Mouse (Mus musculus) forebrain, embryonic 11.5 days (tissue): ENCODE data around the gene Irf2. TPM values are rescaled to one million over a fixed set of nuclear protein-coding genes. Genes with fewer than 3 reads are reported as not detected.

Experiments
- ATAC-seq: fragments of 200-750 bp; cut with Nextera tagmentation; replicated peaks from 2 replicates; pipeline ENCODE4 v1.8.0; 2017; ENCODE audit warnings: moderate TSS enrichment; ENCODE audit not compliant: low FRiP score
- DNase-seq: peaks from one replicate; pipeline ENCODE4 v3.0.0-alpha.2; 2017; ENCODE audit warnings: low spot score
- H3K27ac ChIP-seq: fragments of 300-500 bp; sonication (generic); 2 replicates; pipeline ENCODE4 v1.5.1; 2014; ENCODE audit warnings: low read depth, low read length
- H3K27me3 ChIP-seq: fragments of 300-500 bp; sonication (generic); 2 replicates; pipeline ENCODE4 v1.6.1; 2014; ENCODE audit warnings: mild to moderate bottlenecking, low read length, mixed read lengths; ENCODE audit not compliant: control insufficient read depth, insufficient read depth
- H3K36me3 ChIP-seq: fragments of 300-500 bp; sonication (generic); 2 replicates; pipeline ENCODE4 v1.6.1; 2014; ENCODE audit warnings: mild to moderate bottlenecking, low read length, moderate library complexity, mixed read lengths; ENCODE audit not compliant: control insufficient read depth, insufficient read depth
- H3K4me1 ChIP-seq: fragments of 300-500 bp; sonication (generic); replicated peaks from 2 replicates; pipeline ENCODE4 v1.6.1; 2014; ENCODE audit warnings: low read length, mixed read lengths; ENCODE audit not compliant: control insufficient read depth, insufficient read depth
- H3K4me2 ChIP-seq: fragments of 300-500 bp; sonication (generic); 2 replicates; pipeline ENCODE4 v1.6.1; 2014; ENCODE audit warnings: low read depth, mild to moderate bottlenecking, low read length, moderate library complexity, mixed read lengths; ENCODE audit not compliant: severe bottlenecking
- H3K4me3 ChIP-seq: fragments of 300-500 bp; sonication (generic); 2 replicates; pipeline ENCODE4 v1.5.1; 2014; ENCODE audit warnings: low read depth, low read length
- H3K9ac ChIP-seq: fragments of 300-500 bp; sonication (generic); 2 replicates; pipeline ENCODE4 v1.6.1; 2014; ENCODE audit warnings: low read length
- H3K9me3 ChIP-seq: fragments of 300-500 bp; sonication (generic); 2 replicates; pipeline ENCODE4 v1.6.1; 2016; ENCODE audit warnings: low read length, mixed read lengths; ENCODE audit not compliant: control insufficient read depth
- WGBS: fragments of 180-500 bp; shearing (Covaris S2); extraction: QIAGEN DNeasy Blood & Tissue Kit; methylation state at CpG from one replicate; pipeline ENCODE4 v1.1.7; 2014; 5-methylcytosine and 5-hydroxymethylcytosine counted together
- polyA plus RNA-seq: library from polyadenylated mRNA; unstranded; fragments of >200 nt; fragmentation: Nextera tagmentation; extraction: Ambion mirVana; gene quantifications from 2 replicates; pipeline ENCODE4 v1.2.1, GENCODE M21; 2014

Irf2 gene
- polyA plus RNA-seq, 1 experiment from 2014 or later = 12.8 TPM

DNA sequence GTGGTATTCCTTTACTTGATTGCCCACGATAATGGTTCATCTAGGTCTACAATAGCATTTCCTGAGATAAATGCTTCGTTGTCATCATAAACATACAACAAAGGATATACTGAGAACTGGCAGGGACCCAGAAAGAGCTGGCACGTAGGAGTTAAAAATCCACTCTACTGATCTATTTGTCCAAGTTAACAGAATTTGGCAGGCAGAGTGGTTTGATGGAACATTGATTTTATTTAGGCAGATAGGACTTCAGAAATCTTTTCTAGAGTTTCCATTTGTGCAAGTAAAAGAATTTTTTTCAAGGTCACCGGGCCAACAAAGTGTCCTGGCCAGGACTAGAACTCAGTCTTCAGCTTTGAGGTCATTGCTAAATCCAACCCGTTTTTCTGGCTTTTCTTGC is 98.5 kb downstream of the Irf2 start:
- H3K4me1 ChIP-seq = no peaks in the 10 kb centered on the region
- H3K36me3 ChIP-seq = no peaks in the 10 kb centered on the region
- no peaks in the 10 kb centered on the region for H3K27me3 ChIP-seq
- no peak overlapping the region for H3K27ac ChIP-seq
- ATAC-seq (no peak), DNase-seq (no peak)
- H3K4me3 ChIP-seq = no peak overlapping the region
- H3K9ac ChIP-seq = no peak overlapping the region
- no peaks in the 10 kb centered on the region for H3K9me3 ChIP-seq
- WGBS = 89% methylated on average over 5 of the region's 5 CpGs
- no peak overlapping the region for H3K4me2 ChIP-seq

DNA sequence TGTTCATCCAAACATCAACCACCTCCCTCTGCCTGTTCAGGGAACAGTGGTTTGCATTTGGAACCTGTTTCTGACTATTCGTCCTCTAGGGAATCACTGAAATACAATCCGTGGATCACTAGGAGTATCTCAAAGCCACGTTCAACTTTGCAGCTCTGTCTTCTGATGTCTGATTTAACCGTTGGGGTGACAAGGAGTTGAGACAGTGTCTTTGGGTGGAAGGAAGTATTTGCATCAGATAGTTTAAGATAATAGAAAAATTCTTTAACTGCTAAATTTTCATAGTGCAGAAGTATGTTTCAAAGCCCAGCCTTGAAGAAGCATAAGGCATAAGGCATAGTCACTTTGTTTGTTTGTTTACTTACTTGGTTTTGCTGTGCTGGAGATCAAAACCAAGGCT is 100.9 kb downstream of the Irf2 start:
- DNase-seq (no peak), ATAC-seq (no peak)
- H3K4me1 ChIP-seq = no peaks in the 10 kb centered on the region
- H3K27ac ChIP-seq = no peak overlapping the region
- H3K9me3 ChIP-seq = no peaks in the 10 kb centered on the region
- H3K4me3 ChIP-seq = no peak overlapping the region
- H3K9ac ChIP-seq = no peak overlapping the region
- no peak overlapping the region for H3K4me2 ChIP-seq
- WGBS = 92% methylated on average over 4 of the region's 4 CpGs
- no peaks in the 10 kb centered on the region for H3K27me3 ChIP-seq
- H3K36me3 ChIP-seq = no peaks in the 10 kb centered on the region

- no peak overlapping the region for H3K4me2 ChIP-seq
- no peaks in the 10 kb centered on the region for H3K36me3 ChIP-seq
- 88% methylated on average over 10 of the region's 10 CpGs for WGBS
- DNase-seq (no peak), ATAC-seq (no peak)
- H3K27me3 ChIP-seq = no peaks in the 10 kb centered on the region
- H3K9me3 ChIP-seq = no peaks in the 10 kb centered on the region
- no peak overlapping the region for H3K4me3 ChIP-seq
- H3K27ac ChIP-seq = no peak overlapping the region
- no peaks in the 10 kb centered on the region for H3K4me1 ChIP-seq
- no peak overlapping the region for H3K9ac ChIP-seq
Observed at GRCm38 (mm10) chr8:46840791-46841190, 101.3 kb downstream of the Irf2 start.

- Histone ChIP-seq H3K27ac (no peak overlapping the region), H3K4me2 (no peak overlapping the region), H3K9me3 (no peaks in the 10 kb centered on the region), H3K9ac (no peak overlapping the region), H3K4me1 (no peaks in the 10 kb centered on the region), H3K27me3 (no peaks in the 10 kb centered on the region), H3K4me3 (no peak overlapping the region), H3K36me3 (no peaks in the 10 kb centered on the region)
- WGBS = 88% methylated on average over 5 of the region's 5 CpGs
- ATAC-seq (no peak), DNase-seq (no peak)
Observed at GRCm38 (mm10) chr8:46842676-46843181, 103.2 kb downstream of the Irf2 start.

DNA sequence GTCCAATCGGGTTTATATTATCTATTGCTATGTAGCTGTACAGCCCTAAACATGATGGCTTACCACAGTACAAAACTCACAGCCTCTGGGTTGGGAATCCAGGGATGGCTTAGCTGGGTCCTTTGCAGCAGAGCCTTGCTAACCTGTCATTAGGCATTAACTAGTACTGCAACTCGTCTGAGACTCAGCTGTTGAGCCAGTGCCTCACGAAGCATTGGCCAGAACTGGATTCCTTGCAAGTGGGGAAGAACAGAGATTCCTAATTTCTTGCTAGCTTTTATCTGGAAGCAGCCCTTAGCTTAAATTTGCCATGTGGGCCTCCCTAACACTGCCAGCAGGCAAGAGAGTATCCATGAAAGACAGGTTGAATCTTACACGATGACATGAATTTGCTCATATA is 104.3 kb downstream of the Irf2 start:
- Histone ChIP-seq H3K9ac (no peak overlapping the region), H3K27ac (no peak overlapping the region), H3K9me3 (no peaks in the 10 kb centered on the region), H3K36me3 (no peaks in the 10 kb centered on the region), H3K4me1 (no peaks in the 10 kb centered on the region), H3K27me3 (no peaks in the 10 kb centered on the region), H3K4me3 (no peak overlapping the region), H3K4me2 (no peak overlapping the region)
- ATAC-seq = no peak
- 90% methylated on average over 4 of the region's 4 CpGs for WGBS
- DNase-seq = no peak

GRCm38 (mm10) chr8:46844371-46844973 is 104.9 kb downstream of the Irf2 start:
- no peak overlapping the region for H3K27ac ChIP-seq
- H3K9me3 ChIP-seq = no peaks in the 10 kb centered on the region
- WGBS = 85% methylated on average over 3 of the region's 3 CpGs
- no peaks in the 10 kb centered on the region for H3K4me1 ChIP-seq
- H3K27me3 ChIP-seq = no peaks in the 10 kb centered on the region
- H3K4me2 ChIP-seq = no peak overlapping the region
- H3K4me3 ChIP-seq = no peak overlapping the region
- ATAC-seq (no peak), DNase-seq (no peak)
- H3K36me3 ChIP-seq = no peaks in the 10 kb centered on the region
- no peak overlapping the region for H3K9ac ChIP-seq

GRCm38 (mm10) chr8:46844974-46845774 is 105.6 kb downstream of the Irf2 start:
- 76% methylated on average over 7 of the region's 7 CpGs for WGBS
- Histone ChIP-seq H3K4me2 (no peak overlapping the region), H3K27ac (no peak overlapping the region), H3K27me3 (no peaks in the 10 kb centered on the region), H3K9me3 (no peaks in the 10 kb centered on the region), H3K9ac (no peak overlapping the region), H3K4me3 (no peak overlapping the region), H3K4me1 (no peaks in the 10 kb centered on the region), H3K36me3 (no peaks in the 10 kb centered on the region)
- DNase-seq (no peak), ATAC-seq (no peak)

GRCm38 (mm10) chr8:46845891-46846290 is 106.4 kb downstream of the Irf2 start:
- H3K9ac ChIP-seq = no peak overlapping the region
- H3K4me1 ChIP-seq = no peaks in the 10 kb centered on the region
- DNase-seq (no peak), ATAC-seq (no peak)
- H3K4me3 ChIP-seq = no peak overlapping the region
- H3K36me3 ChIP-seq = no peaks in the 10 kb centered on the region
- no peak overlapping the region for H3K4me2 ChIP-seq
- no peaks in the 10 kb centered on the region for H3K9me3 ChIP-seq
- no peaks in the 10 kb centered on the region for H3K27me3 ChIP-seq
- 89% methylated on average over 9 of the region's 9 CpGs for WGBS
- H3K27ac ChIP-seq = no peak overlapping the region

- H3K9ac ChIP-seq = no peak overlapping the region
- H3K27me3 ChIP-seq = no peaks in the 10 kb centered on the region
- H3K4me1 ChIP-seq = no peaks in the 10 kb centered on the region
- no peaks in the 10 kb centered on the region for H3K36me3 ChIP-seq
- 95% methylated on average over 5 of the region's 5 CpGs for WGBS
- no peaks in the 10 kb centered on the region for H3K9me3 ChIP-seq
- no peak overlapping the region for H3K27ac ChIP-seq
- no peak overlapping the region for H3K4me2 ChIP-seq
- no peak overlapping the region for H3K4me3 ChIP-seq
- ATAC-seq (no peak), DNase-seq (no peak)
Observed at GRCm38 (mm10) chr8:46846893-46847292, 107.4 kb downstream of the Irf2 start.
